Mouse (Mus musculus) myocyte (in vitro differentiated cells): ENCODE measurements around the gene Prex1. TPM values are rescaled to one million over a fixed set of nuclear protein-coding genes. Genes with fewer than 3 reads are reported as not detected.

Source experiments
- H3K27me3 ChIP-seq: one replicate; pipeline ENCODE4 v1.6.1; 2011; ENCODE audit not compliant: control insufficient read depth, insufficient read depth, insufficient read length
- H3K36me3 ChIP-seq: one replicate; pipeline ENCODE4 v1.6.1; 2011; ENCODE audit not compliant: control insufficient read depth, insufficient read depth
- H3K4me2 ChIP-seq: one replicate; pipeline ENCODE4 v1.6.1; 2011; ENCODE audit warnings: low read depth, control low read depth
- H3K4me3 ChIP-seq: one replicate; pipeline ENCODE4 v1.5.1; 2011; ENCODE audit warnings: mild to moderate bottlenecking, control low read depth, moderate library complexity
- H3K79me2 ChIP-seq: one replicate; pipeline ENCODE4 v1.6.1; 2011; ENCODE audit not compliant: control insufficient read depth, insufficient read depth
- H3ac ChIP-seq: one replicate; pipeline ENCODE4 v1.6.1; 2011; ENCODE audit not compliant: control insufficient read depth, insufficient read length
- CEBPB ChIP-seq: IDR thresholded peaks from 2 replicates; pipeline ENCODE4 v1.6.1; 2011; ENCODE audit warnings: mild to moderate bottlenecking, moderate library complexity; ENCODE audit not compliant: poor library complexity, insufficient read depth, severe bottlenecking
- E2F4 ChIP-seq: IDR thresholded peaks from one replicate; pipeline ENCODE4 v1.6.1; 2011; ENCODE audit warnings: mild to moderate bottlenecking, control low read depth, moderate library complexity; ENCODE audit not compliant: insufficient read depth
- MAX ChIP-seq: IDR thresholded peaks from one replicate; pipeline ENCODE4 v1.6.1; 2011; ENCODE audit warnings: low read depth, mild to moderate bottlenecking, control low read depth
- MYOD1 ChIP-seq, 3 experiments: IDR thresholded peaks; one replicate each; pipeline ENCODE4 v1.6.1; 2011; ENCODE audit warnings: control low read depth in 2 of 3, low read depth in 2 of 3, mild to moderate bottlenecking in 2 of 3, moderate library complexity in 1 of 3; ENCODE audit not compliant: insufficient read length in 2 of 3, control insufficient read depth in 1 of 3
- MYOG ChIP-seq, 3 experiments: IDR thresholded peaks; one replicate each; pipeline ENCODE4 v1.6.1; 2011; ENCODE audit warnings: control low read depth in 2 of 3, low read depth in 2 of 3, mild to moderate bottlenecking in 2 of 3; ENCODE audit not compliant: insufficient read length in 2 of 3, control insufficient read depth in 1 of 3, insufficient read depth in 1 of 3
- POLR2A ChIP-seq: IDR thresholded peaks from one replicate; pipeline ENCODE4 v1.6.1; 2011; ENCODE audit warnings: low read depth, mild to moderate bottlenecking, control low read depth, moderate library complexity; ENCODE audit not compliant: insufficient read length
- POLR2AphosphoS2 ChIP-seq: IDR thresholded peaks from one replicate; pipeline ENCODE4 v1.6.1; 2011; ENCODE audit warnings: low read depth, control low read depth; ENCODE audit not compliant: insufficient read length
- REST ChIP-seq: IDR thresholded peaks from one replicate; pipeline ENCODE4 v1.6.1; 2011; ENCODE audit warnings: mild to moderate bottlenecking, control low read depth, moderate library complexity; ENCODE audit not compliant: insufficient read depth, insufficient read length
- SRF ChIP-seq: IDR thresholded peaks from one replicate; pipeline ENCODE4 v1.6.1; 2011; ENCODE audit warnings: low read depth; ENCODE audit not compliant: control insufficient read depth, insufficient read length
- TCF12 ChIP-seq: IDR thresholded peaks from one replicate; pipeline ENCODE4 v1.6.1; 2011; ENCODE audit warnings: mild to moderate bottlenecking, control low read depth; ENCODE audit not compliant: poor library complexity, insufficient read depth, severe bottlenecking
- TCF3 ChIP-seq: IDR thresholded peaks from one replicate; pipeline ENCODE4 v1.6.1; 2011; ENCODE audit warnings: low read depth, control low read depth; ENCODE audit not compliant: insufficient read length
- USF1 ChIP-seq: IDR thresholded peaks from one replicate; pipeline ENCODE4 v1.6.1; 2011; ENCODE audit warnings: low read depth, mild to moderate bottlenecking, control low read depth, moderate library complexity
- polyA plus RNA-seq: library from polyadenylated mRNA; unstranded; fragments of >200 nt; fragmentation: generic; extraction: Trizol; gene quantifications from one replicate; pipeline ENCODE4 v1.2.1, GENCODE M21; 2012; ENCODE audit warnings: missing spikeins

Gene Prex1
- polyA plus RNA-seq, 1 experiment: 0.17 TPM

GRCm38 (mm10) chr2:166636867-166637672 is 76.6 kb downstream of the Prex1 start:
- peaks cover 55% of the 10 kb centered on the region for H3K27me3 ChIP-seq
- no peaks in the 10 kb centered on the region for H3K36me3 ChIP-seq
- TF ChIP-seq MYOD1 (IDR thresholded peaks at IDR 0.05; ENCODE audit: control insufficient read depth in 1 of 3, insufficient read length in 2 of 3, low read depth in 2 of 3): peak in 1 of 3 experiments; percentile 12
- TF ChIP-seq USF1: no peak
- TF ChIP-seq MAX: no peak
- H3ac ChIP-seq: no peak overlapping the region
- H3K79me2 ChIP-seq: no peaks in the 10 kb centered on the region
- H3K4me3 ChIP-seq: no peak overlapping the region
- no peak overlapping the region for H3K4me2 ChIP-seq

- Histone ChIP-seq H3K79me2 (no peaks in the 10 kb centered on the region), H3K4me3 (no peak overlapping the region), H3K27me3 (peaks cover 63% of the 10 kb centered on the region), H3ac (no peak overlapping the region), H3K4me2 (no peak overlapping the region), H3K36me3 (no peaks in the 10 kb centered on the region)
- TF ChIP-seq CEBPB (no peak), MYOD1 (IDR thresholded peaks at IDR 0.05; ENCODE audit: control insufficient read depth in 1 of 3, insufficient read length in 2 of 3, low read depth in 2 of 3) (no peak), REST (no peak), E2F4 (no peak), POLR2A (no peak), POLR2AphosphoS2 (no peak), TCF3 (no peak), USF1 (no peak), MAX (no peak), MYOG (IDR thresholded peaks at IDR 0.05; ENCODE audit: control insufficient read depth in 1 of 3, insufficient read depth in 1 of 3, insufficient read length in 2 of 3, low read depth in 2 of 3) (no peak), TCF12 (no peak), SRF (no peak)
These were observed 78.1 kb downstream of the Prex1 start for GRCm38 (mm10) chr2:166635521-166635920.

GRCm38 (mm10) chr2:166632571-166633361 is 80.9 kb downstream of the Prex1 start:
- no peak overlapping the region for H3ac ChIP-seq
- H3K36me3 ChIP-seq: no peaks in the 10 kb centered on the region
- no peak overlapping the region for H3K4me3 ChIP-seq
- no peaks in the 10 kb centered on the region for H3K79me2 ChIP-seq
- H3K4me2 ChIP-seq: no peak overlapping the region
- peaks cover 62% of the 10 kb centered on the region for H3K27me3 ChIP-seq
- TF ChIP-seq MYOG (IDR thresholded peaks at IDR 0.05; ENCODE audit: control insufficient read depth in 1 of 3, insufficient read depth in 1 of 3, insufficient read length in 2 of 3, low read depth in 2 of 3) (no peak), TCF12 (no peak), POLR2AphosphoS2 (no peak), SRF (no peak), USF1 (no peak), REST (no peak), CEBPB (no peak), E2F4 (no peak), POLR2A (no peak), MYOD1 (IDR thresholded peaks at IDR 0.05; ENCODE audit: control insufficient read depth in 1 of 3, insufficient read length in 2 of 3, low read depth in 2 of 3) (no peak), MAX (no peak), TCF3 (no peak)

- TF ChIP-seq TCF12: no peak
- no peak for TF ChIP-seq MAX
- TF ChIP-seq MYOD1 (IDR thresholded peaks at IDR 0.05; ENCODE audit: control insufficient read depth in 1 of 3, insufficient read length in 2 of 3, low read depth in 2 of 3): no peak
- TF ChIP-seq MYOG (IDR thresholded peaks at IDR 0.05; ENCODE audit: control insufficient read depth in 1 of 3, insufficient read depth in 1 of 3, insufficient read length in 2 of 3, low read depth in 2 of 3): no peak
- TF ChIP-seq USF1: no peak
- TF ChIP-seq REST: no peak
- no peak for TF ChIP-seq POLR2A
- Histone ChIP-seq H3K4me2 (no peak overlapping the region), H3K4me3 (no peak overlapping the region)
These were observed 81.9 kb downstream of the Prex1 start for GRCm38 (mm10) chr2:166631621-166632171.

More at GRCm38 (mm10) chr2:166631621-166632171, 81.9 kb downstream of the Prex1 start:
- no peaks in the 10 kb centered on the region for H3K36me3 ChIP-seq
- H3K27me3 ChIP-seq: peaks cover 53% of the 10 kb centered on the region
- no peak overlapping the region for H3ac ChIP-seq
- H3K79me2 ChIP-seq: no peaks in the 10 kb centered on the region
